Mouse (Mus musculus) liver, embryonic 14.5 days (tissue): ENCODE measurements around the gene Rbms2.

Experiments
- CTCF ChIP-seq: IDR thresholded peaks from 2 replicates; pipeline ENCODE4 v1.5.1; 2016; ENCODE audit warnings: antibody characterized with exemption, low read depth, control low read depth
- EP300 ChIP-seq: IDR thresholded peaks from 2 replicates; pipeline ENCODE4 v1.6.1; 2016; ENCODE audit warnings: antibody characterized with exemption, low read depth

DNA sequence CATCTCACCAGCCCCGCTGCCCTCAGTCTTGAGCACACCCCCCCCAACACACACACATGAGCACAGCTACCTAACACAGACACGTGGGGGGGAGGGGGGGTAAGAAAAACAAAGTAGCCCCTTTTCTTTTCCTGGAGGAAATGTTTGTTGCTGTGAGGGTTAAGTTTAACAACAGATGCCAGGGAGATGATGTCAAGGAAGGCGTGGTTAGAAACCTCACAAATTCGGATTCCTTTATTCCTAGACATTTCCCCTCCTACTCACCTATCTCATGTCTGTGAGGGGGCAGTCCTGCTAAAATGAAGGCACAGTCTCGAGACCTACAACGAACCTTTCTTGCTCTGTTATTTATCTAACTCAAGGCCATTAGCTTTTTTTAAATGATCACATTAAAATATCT is 13.0 kb downstream of the Rbms2 start:
- no peak for TF ChIP-seq EP300
- TF ChIP-seq CTCF, result no peak
